Mouse (Mus musculus) stomach, embryonic 15.5 days (tissue): ENCODE measurements around the gene Fbp2. TPM values are rescaled to one million over a fixed set of nuclear protein-coding genes. Genes with fewer than 3 reads are reported as not detected.

Source experiments
- polyA plus RNA-seq: library from polyadenylated mRNA; unstranded; fragments of >200 nt; fragmentation: Nextera tagmentation; extraction: Ambion mirVana; gene quantifications from 2 replicates; pipeline ENCODE4 v1.2.1, GENCODE M21; 2015

Gene Fbp2
- polyA plus RNA-seq, 1 experiment from 2014 or later: 87.8 TPM

Other genes with a start within 250 kb of the Fbp2 start
- 10.3 and 13.7 TPM in 2 replicates for gene 6720489N17Rik, start 234.2 kb downstream of the Fbp2 start, polyA plus RNA-seq
- gene Platr25, start 97.7 kb downstream of the Fbp2 start, polyA plus RNA-seq: 25.6 and 25.8 TPM in 2 replicates
- gene Gm5141, start 72.6 kb downstream of the Fbp2 start, polyA plus RNA-seq: 9.8 and 11.2 TPM in 2 replicates
- 2.3 and 2.9 TPM in 2 replicates for gene Fbp1, start 29.9 kb upstream of the Fbp2 start, polyA plus RNA-seq
- gene 2010111I01Rik, start 106.5 kb upstream of the Fbp2 start, polyA plus RNA-seq: 104 and 114 TPM in 2 replicates